Mouse (Mus musculus) 3134 (cell line): ENCODE data around the gene Synj2.
A peak's percentile ranks its signal among the peaks of the same experiment; 100 is the strongest.
"Not testable (repeated sequence)": the region's sequence is repeated elsewhere in the genome, so short reads cannot be mapped to it uniquely, and the experiment has no call there.

ENCODE experiments used
- DNase-seq: peaks from one replicate; pipeline ENCODE4 v3.0.0-alpha.2; 2011; ENCODE audit warnings: low spot score; ENCODE audit not compliant: insufficient read length; ENCODE audit errors: extremely low read depth

The Synj2 gene

GRCm38 (mm10) chr17:6021374-6021789, 80.3 kb downstream of the Synj2 start:
- not testable (repeated sequence) for DNase-seq

GRCm38 (mm10) chr17:6025831-6026230, 84.8 kb downstream of the Synj2 start:
- no peak for DNase-seq

GRCm38 (mm10) chr17:6035661-6036060, 94.6 kb downstream of the Synj2 start:
- no peak for DNase-seq

GRCm38 (mm10) chr17:6036458-6036857, 95.4 kb downstream of the Synj2 start:
- no peak for DNase-seq

- DNase-seq, result no peak
These were observed 95.8 kb downstream of the Synj2 start for GRCm38 (mm10) chr17:6036872-6037271.

- no peak for DNase-seq
These were observed 96.4 kb downstream of the Synj2 start for GRCm38 (mm10) chr17:6037507-6037906.

- no peak for DNase-seq
These were observed 111.7 kb downstream of the Synj2 start for GRCm38 (mm10) chr17:6052801-6053200.

- DNase-seq, result peak; percentile 54
These were observed 113.9 kb downstream of the Synj2 start for GRCm38 (mm10) chr17:6054934-6055355.

- no peak for DNase-seq
These were observed 121.7 kb downstream of the Synj2 start for GRCm38 (mm10) chr17:6062793-6063192.

GRCm38 (mm10) chr17:6063532-6063931, 122.5 kb downstream of the Synj2 start:
- DNase-seq, result no peak

GRCm38 (mm10) chr17:6066021-6066420, 124.9 kb downstream of the Synj2 start:
- DNase-seq, result no peak

GRCm38 (mm10) chr17:6067613-6068012, 126.5 kb downstream of the Synj2 start:
- DNase-seq, result no peak

GRCm38 (mm10) chr17:6069866-6070265, 128.8 kb downstream of the Synj2 start:
- no peak for DNase-seq

GRCm38 (mm10) chr17:6073405-6073804, 132.3 kb downstream of the Synj2 start:
- DNase-seq, result no peak

GRCm38 (mm10) chr17:6079287-6080122, 138.4 kb downstream of the Synj2 start, which contains the start of the genes Serac1 and Gtf2h5:
Gene Serac1 (minus strand): TSS chr17:6079741.
Gene Gtf2h5 (plus strand): TSS chr17:6079786.
- DNase-seq, result peak; percentile 95

- DNase-seq, result no peak
These were observed 142.3 kb downstream of the Synj2 start for GRCm38 (mm10) chr17:6083323-6083890.

GRCm38 (mm10) chr17:6091604-6092003, 150.5 kb downstream of the Synj2 start:
- no peak for DNase-seq
